Mouse (Mus musculus) adipose tissue, adult 10 weeks (tissue): ENCODE data around the gene Gm10142. TPM values are rescaled to one million over a fixed set of nuclear protein-coding genes. Genes with fewer than 3 reads are reported as not detected.

Source experiments
- polyA plus RNA-seq: library from polyadenylated mRNA; stranded (reverse); fragments of 350-450 nt; fragmentation: Illumina TruSeq; extraction: RNeasy Lipid Tissue Mini Kit (QIAGEN cat#74804); gene quantifications from one replicate; pipeline ENCODE4 v1.2.3, GENCODE M21; 2014; ENCODE audit warnings: low read depth, low replicate concordance

Gm10142 gene
- polyA plus RNA-seq = not detected

DNA sequence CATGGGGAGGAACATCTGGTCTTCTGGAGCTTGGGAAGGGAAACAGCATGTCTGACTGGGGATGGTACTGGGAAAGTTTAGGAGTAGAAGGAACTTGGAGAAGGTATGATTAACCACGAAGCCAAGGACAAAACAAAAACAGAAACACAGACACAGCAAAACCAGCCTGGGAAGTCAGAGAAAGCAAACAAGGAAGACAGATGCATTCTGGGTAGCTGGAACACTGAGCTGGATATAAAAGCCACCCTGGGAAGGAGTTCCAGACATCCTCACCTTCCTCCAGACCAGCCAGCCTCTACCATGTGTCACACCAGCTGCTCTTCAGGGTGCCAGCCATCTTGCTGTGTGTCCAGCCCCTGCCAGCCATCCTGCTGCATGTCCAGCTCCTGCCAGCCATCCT is at the start of gene Gm10142:
Gene Gm10142 (plus strand): TSS at position 301 of the 400 bp plus-strand sequence.

DNA sequence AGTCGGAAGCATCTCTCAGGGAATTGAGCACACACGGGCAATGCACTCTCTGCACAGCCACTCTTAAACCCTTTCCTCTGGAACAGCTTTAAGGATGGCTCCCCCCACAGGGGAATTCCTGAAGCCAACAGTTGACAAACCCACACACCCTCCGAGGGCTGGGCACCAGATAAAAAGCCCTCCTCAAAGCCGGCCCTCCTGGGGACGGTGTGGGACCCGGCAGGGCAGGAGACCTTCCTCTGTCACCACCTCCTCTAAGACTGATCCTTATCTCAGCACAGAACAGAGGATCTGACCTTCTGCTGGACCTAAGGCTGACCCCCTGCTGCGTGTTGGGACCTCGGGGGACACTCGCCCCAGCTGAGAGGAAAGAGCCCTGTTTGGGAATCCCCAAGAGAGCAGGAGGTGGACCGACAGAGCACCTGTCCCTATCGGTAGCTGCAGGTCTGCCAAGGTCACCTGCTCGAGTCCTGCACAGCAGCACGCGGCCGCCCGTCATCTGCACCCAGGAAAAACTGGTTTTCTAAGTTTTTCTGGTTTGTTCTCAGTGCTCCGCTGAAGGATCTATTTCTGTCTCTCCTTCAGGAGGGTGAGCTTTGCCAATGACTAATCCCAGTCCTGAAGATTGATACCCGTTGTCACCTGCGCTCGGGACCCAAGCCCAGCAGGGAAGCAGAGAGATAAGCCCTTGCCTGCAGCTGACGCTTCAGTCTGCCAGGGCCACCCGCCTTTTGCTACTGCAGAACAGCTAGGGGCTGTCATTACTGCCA is 29.5 kb upstream of the Gm10142 start, which contains the start of gene Tspear:
Gene Tspear (plus strand): TSS at position 675 of the 770 bp plus-strand sequence.

DNA sequence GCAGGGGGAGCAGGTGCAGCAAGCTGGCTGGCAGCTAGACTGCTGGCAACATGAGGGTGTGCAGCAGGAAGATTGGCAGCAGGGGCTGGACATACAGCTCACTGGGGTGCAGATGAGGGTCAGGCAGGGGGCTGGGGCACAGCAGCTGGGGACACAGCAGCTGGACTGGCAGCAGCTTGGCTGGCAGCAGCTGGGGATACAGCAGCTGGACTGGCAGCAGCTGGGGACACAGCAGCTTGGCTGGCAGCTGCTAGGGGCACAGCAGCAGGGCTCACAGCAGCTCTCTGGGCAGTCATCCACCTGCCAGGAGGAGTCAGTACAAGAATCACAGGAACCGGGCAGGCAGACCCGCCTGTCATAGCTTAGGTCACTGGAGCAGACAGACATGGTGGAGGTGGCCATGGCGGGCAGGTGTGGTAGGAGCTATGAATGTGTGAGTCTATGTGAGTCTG is 25.2 kb upstream of the Gm10142 start, which contains the start of gene Gm19402:
Gene Gm19402 (minus strand): TSS at position 402 of the 452 bp plus-strand sequence.

DNA sequence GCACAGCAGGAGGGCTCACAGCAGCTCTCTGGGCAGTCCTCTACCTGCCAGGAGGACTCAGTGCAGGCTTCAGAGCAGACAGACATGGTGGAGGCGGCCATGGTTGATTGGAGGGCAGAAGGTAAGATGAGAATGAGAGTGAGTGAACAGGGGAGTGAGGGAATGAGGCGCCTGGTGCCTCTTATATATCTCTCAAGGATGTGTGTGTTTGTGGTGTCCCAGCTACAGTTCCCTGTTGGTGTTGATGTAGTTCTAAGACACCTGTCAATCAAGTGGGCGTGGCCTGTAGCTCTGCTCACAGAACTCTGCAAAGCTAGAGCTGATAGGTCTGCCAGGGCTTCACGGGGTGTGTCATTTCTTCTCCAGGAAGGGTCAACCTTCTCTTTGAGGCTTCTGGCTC is 18.5 kb upstream of the Gm10142 start, which contains the start of gene Gm9508:
Gene Gm9508 (minus strand): TSS at position 101 of the 400 bp plus-strand sequence.

DNA sequence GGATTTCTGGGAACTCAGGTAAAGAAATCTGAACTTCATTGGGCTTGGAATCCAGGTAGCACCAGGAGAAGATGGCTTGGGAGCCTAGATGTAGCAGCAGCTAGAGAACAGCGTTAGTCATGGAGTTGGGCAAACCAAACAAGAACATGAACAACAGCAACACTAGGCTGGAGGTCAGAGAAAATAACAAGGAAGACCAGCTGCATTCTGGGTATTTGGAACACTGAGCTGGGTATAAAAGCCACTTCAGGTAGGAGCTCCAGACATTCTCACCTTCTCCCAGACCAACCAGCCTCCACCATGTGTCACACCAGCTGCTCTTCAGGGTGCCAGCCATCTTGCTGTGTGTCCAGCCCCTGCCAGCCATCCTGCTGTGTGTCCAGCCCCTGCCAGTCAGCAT is 9.3 kb upstream of the Gm10142 start, which contains the start of gene Gm10272:
Gene Gm10272 (plus strand): TSS at position 301 of the 400 bp plus-strand sequence.

DNA sequence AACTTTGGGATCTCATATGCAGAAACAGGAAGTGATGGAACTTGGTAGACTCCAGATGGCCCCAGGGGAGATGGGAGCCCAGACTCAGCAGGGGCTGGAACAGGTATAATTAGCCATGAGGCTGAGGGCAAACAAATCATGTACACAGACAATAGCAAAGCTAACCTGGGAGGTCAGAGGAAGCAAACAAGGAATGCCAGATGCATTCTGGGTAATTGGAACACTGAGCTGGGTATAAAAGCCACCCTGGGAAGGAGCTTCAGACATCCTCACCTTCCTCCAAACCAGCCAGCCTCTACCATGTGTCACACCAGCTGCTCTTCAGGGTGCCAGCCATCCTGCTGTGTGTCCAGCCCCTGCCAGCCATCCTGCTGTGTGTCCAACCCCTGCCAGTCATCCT is 4.5 kb upstream of the Gm10142 start, which contains the start of gene Gm10024:
Gene Gm10024 (plus strand): TSS at position 301 of the 400 bp plus-strand sequence.

DNA sequence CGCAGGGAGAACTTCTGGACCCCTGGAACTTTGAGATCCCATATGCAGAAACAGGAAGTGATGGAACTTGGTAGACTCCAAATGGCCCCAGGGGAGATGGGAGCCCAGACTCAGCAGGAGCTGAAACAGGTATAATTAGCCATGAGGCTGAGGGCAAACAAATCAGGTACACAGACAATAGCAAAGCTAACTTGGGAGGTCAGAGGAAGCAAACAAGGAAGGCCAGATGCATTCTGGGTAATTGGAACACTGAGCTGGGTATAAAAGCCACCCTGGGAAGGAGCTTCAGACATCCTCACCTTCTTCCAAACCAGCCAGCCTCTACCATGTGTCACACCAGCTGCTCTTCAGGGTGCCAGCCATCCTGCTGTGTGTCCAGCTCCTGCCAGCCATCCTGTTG is 4.7 kb downstream of the Gm10142 start, which contains the start of gene Krtap12-1:
Gene Krtap12-1 (plus strand): TSS at position 301 of the 400 bp plus-strand sequence.

DNA sequence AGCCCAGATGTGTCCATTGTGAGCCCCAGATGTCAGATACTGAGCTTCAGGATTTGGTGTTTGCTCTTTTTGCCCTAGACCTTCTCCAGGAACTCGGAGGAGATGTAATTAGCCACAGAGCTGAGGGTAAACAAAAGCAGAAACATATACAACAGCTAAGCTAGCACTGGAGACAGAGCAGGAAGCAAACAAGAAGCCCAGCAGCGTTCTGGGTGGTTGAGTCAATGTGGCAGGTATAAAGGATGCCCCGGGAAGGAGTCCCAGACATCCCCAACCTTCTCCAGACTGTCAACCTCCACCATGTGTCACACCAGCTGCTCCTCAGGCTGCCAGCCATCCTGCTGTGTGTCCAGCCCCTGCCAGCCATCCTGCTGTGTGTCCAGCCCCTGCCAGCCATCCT is 10.6 kb downstream of the Gm10142 start, which contains the start of gene Gm10100:
Gene Gm10100 (plus strand): TSS at position 301 of the 400 bp plus-strand sequence.

DNA sequence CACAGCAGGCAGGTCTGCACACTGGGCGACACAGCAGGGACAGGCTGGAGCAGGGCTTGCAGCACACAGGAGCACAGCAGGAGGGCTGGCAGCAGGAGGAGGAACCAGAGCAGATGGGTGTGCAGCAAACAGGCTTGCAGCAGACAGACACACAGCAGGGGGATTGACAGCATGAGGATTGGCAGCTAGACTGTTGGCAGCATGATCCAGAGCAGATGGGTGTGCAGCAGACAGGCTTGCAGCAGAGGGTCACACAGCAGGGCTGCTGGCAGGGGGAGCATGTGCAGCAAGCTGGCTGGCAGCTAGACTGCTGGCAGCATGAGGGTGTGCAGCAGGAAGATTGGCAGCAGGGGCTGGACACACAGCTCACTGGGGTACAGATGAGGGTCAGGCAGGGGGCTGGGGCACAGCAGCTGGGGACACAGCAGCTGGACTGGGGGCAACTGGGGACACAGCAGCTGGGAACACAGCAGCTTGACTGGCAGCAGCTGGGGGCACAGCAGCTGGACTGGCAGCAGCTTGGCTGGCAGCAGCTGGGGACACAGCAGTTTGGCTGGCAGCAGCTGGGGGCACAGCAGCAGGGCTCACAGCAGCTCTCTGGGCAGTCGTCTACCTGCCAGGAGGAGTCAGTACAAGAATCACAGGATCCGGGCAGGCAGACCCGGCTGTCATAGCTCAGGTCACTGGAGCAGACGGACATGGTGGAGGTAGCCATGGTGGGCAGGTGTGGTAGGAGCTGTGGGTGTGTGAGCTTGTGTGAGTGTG is 26.5 kb downstream of the Gm10142 start, which contains the start of gene Gm18596:
Gene Gm18596 (minus strand): TSS at position 715 of the 765 bp plus-strand sequence.

DNA sequence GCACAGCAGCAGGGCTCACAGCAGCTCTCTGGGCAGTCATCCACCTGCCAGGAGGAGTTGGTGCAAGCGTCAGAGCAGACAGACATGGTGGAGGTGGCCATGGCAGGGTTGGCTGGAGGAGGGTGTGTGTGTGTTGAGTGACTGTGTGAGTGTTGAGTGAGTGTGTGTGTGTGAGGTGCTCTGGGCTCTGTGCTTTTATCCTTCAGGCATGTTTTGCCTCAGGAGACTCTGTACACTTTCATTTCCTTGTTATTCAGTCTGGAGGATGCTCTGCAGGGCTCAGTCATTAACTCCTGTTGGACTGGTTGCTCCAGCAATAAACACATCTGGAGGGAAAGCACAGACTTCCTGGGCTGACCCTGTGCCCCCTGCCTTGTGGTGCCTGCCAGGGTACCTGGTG is 35.6 kb downstream of the Gm10142 start, which contains the start of gene Gm9736:
Gene Gm9736 (minus strand): TSS at position 101 of the 400 bp plus-strand sequence.

DNA sequence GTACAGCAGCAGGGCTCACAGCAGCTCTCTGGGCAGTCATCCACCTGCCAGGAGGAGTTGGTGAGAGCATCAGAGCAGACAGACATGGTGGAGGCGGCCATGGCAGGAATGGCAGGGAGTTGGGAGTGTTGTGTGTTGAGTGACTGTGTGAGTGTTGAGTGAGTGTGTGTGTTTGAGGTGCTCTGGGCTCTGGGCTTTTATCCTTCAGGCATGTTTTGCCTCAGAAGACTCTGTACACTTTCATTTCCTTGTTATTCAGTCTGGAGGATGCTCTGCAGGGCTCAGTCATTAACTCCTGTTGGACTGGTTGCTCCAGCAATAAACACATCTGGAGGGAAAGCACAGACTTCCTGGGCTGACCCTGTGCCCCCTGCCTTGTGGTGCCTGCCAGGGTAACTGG is 44.0 kb downstream of the Gm10142 start, which contains the start of gene Gm3233:
Gene Gm3233 (minus strand): TSS at position 101 of the 400 bp plus-strand sequence.

Other genes with a start within 250 kb of the Gm10142 start
- gene Fam207a, start 200.0 kb upstream of the Gm10142 start, polyA plus RNA-seq = 18.3 TPM
- 21.2 TPM for gene Itgb2, start 185.6 kb upstream of the Gm10142 start, polyA plus RNA-seq
- gene Pttg1ip, start 134.1 kb upstream of the Gm10142 start, polyA plus RNA-seq = 176 TPM
- 138 TPM for gene Sumo3, start 109.7 kb upstream of the Gm10142 start, polyA plus RNA-seq
- 3.7 TPM for gene Gm49325, start 109.6 kb upstream of the Gm10142 start, polyA plus RNA-seq
- gene Ube2g2, start 93.5 kb upstream of the Gm10142 start, polyA plus RNA-seq = 41.8 TPM
- gene Tspear, start 29.2 kb upstream of the Gm10142 start, polyA plus RNA-seq = 0.27 TPM
- not detected for gene Gm19402, start 25.1 kb upstream of the Gm10142 start, polyA plus RNA-seq
- not detected for gene Gm9508, start 18.6 kb upstream of the Gm10142 start, polyA plus RNA-seq
- gene Gm10272, start 9.2 kb upstream of the Gm10142 start, polyA plus RNA-seq = not detected
- not detected for gene Gm10024, start 4.3 kb upstream of the Gm10142 start, polyA plus RNA-seq
- not detected for gene Krtap12-1, start 4.8 kb downstream of the Gm10142 start, polyA plus RNA-seq
- gene Gm10100, start 10.7 kb downstream of the Gm10142 start, polyA plus RNA-seq = not detected
- gene Gm18596, start 26.8 kb downstream of the Gm10142 start, polyA plus RNA-seq = not detected
- gene Gm9736, start 35.5 kb downstream of the Gm10142 start, polyA plus RNA-seq = not detected
- gene Gm3233, start 43.9 kb downstream of the Gm10142 start, polyA plus RNA-seq = not detected
- not detected for gene Gm3238, start 55.5 kb downstream of the Gm10142 start, polyA plus RNA-seq
- gene Gm7138, start 61.1 kb downstream of the Gm10142 start, polyA plus RNA-seq = not detected
- not detected for gene Gm3250, start 66.7 kb downstream of the Gm10142 start, polyA plus RNA-seq
- gene Gm7137, start 72.4 kb downstream of the Gm10142 start, polyA plus RNA-seq = not detected
- gene Gm9639, start 79.3 kb downstream of the Gm10142 start, polyA plus RNA-seq = not detected
- gene Gm19668, start 83.3 kb downstream of the Gm10142 start, polyA plus RNA-seq = not detected
- gene Gm9507, start 96.0 kb downstream of the Gm10142 start, polyA plus RNA-seq = not detected
- gene Gm2696, start 98.9 kb downstream of the Gm10142 start, polyA plus RNA-seq = not detected
- not detected for gene Krtap10-4, start 111.3 kb downstream of the Gm10142 start, polyA plus RNA-seq
- not detected for gene Krtap10-10, start 120.1 kb downstream of the Gm10142 start, polyA plus RNA-seq
- not detected for gene Gm36176, start 131.0 kb downstream of the Gm10142 start, polyA plus RNA-seq
- gene Gm10318, start 137.1 kb downstream of the Gm10142 start, polyA plus RNA-seq = not detected
- gene Gm3285, start 146.2 kb downstream of the Gm10142 start, polyA plus RNA-seq = not detected
- 3.8 TPM for gene Lrrc3, start 186.7 kb downstream of the Gm10142 start, polyA plus RNA-seq